Mouse (Mus musculus) kidney, postnatal 25 days (tissue): ENCODE data around the gene Pcnt.
A peak's percentile ranks its signal among the peaks of the same experiment; 100 is the strongest.

Source experiments
- DNase-seq, 2 experiments: peaks; one replicate each; pipeline ENCODE4 v3.0.0; 2021; ENCODE audit warnings: mixed read lengths in 2 of 2

The Pcnt gene

GRCm38 (mm10) chr10:76442178-76443088, at the start of gene Pcnt:
Pcnt (minus strand) TSS chr10:76442786.
- peak; percentile 97 to 99 for DNase-seq

DNA sequence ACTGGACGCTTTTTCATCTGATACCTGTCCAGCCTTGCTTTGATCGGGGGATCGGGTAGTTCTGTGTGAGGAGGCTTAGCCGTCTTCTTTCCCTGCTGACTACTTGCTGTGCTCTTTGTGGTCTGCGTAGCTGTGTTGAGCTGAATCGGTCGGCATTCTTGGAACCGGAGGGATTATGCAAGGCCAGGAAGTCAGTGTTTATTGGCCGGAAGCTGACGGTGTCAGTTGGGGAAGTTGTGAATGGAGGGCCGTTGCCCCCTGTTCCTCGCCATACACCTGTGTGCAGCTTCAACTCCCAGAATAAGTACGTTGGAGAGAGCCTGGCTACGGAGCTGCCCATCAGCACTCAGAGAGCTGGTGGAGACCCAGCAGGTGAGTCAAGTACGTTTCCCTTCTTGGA, 46.6 kb upstream of the Pcnt start:
- no peak for DNase-seq

- DNase-seq, result no peak
Measured at GRCm38 (mm10) chr10:76488265-76488664, 45.7 kb upstream of the Pcnt start.

GRCm38 (mm10) chr10:76486302-76486701, 43.7 kb upstream of the Pcnt start:
- DNase-seq, result peak in 1 of 2 experiments; percentile 9

- DNase-seq, result peak in 1 of 2 experiments; percentile 2
Measured at GRCm38 (mm10) chr10:76481480-76481879, 38.9 kb upstream of the Pcnt start.

GRCm38 (mm10) chr10:76480851-76481250, 38.3 kb upstream of the Pcnt start:
- peak in 1 of 2 experiments; percentile 23 for DNase-seq

GRCm38 (mm10) chr10:76473759-76474158, 31.2 kb upstream of the Pcnt start:
- no peak for DNase-seq

GRCm38 (mm10) chr10:76468203-76469162, 25.9 kb upstream of the Pcnt start, which contains the start of the genes Mcm3ap and Ybey:
Mcm3ap (plus strand) TSS chr10:76468927.
Ybey (minus strand) TSS chr10:76469114.
- DNase-seq, result peak; percentile 88 to 92

DNA sequence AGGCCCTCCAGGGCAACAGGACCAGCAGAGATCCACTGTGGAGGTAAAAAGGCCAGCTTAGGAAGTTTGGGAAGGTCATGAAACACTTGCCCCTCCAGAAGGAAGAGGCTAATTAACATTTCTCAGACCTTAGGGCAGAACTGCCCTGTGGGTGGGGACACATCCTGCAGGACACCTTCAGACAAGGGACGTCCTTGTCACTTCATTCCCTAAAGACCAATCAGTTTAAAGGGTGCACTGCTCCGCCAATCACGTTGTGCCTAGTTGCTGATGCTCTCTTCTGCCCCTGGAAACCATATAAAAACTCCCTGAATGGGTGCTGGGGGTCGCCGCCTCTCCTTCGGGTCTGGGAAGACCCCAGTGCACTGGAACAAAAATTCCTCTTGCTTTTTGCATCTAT, 20.1 kb upstream of the Pcnt start:
- DNase-seq, result no peak

GRCm38 (mm10) chr10:76462312-76462711, 19.7 kb upstream of the Pcnt start:
- DNase-seq, result no peak

DNA sequence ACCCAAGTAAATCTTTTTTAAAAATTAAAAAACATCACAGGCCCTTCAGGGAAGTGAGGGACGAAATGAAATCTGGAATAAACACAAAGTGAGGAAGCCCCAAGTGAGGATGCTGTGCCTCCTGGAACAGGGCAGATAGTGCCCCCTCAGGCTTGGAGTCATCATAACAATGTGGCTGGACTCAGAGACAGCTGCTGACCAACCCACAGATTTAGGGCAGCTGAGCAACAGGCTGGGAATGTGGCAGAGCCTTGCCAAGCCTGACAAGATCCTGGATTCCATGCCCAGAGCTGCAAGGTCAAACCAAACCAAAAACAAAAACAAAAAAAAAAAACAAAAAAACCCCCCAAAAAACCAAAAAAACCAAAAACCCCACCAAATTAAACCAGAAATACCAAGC, 18.7 kb upstream of the Pcnt start:
- no peak for DNase-seq

DNA sequence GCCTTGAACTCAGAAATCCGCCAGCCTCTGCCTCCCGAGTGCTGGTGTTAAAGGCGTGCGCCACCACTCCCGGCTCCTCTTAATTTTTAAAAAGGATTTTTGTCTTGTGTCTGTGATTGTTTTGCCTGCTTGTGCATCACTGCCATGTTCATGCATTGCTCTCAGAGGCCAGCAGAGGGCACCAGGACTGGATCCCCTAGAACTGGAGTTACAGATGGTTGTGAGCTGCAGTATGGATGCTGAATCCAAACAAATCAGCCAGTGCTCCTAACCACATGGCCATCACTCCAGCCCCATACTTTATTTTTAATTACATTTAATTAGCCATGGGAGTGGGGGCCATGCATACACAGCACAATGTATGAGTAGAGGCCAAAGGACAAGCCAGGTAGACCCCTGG, 12.7 kb upstream of the Pcnt start:
- DNase-seq, result peak in 1 of 2 experiments; percentile 65

DNA sequence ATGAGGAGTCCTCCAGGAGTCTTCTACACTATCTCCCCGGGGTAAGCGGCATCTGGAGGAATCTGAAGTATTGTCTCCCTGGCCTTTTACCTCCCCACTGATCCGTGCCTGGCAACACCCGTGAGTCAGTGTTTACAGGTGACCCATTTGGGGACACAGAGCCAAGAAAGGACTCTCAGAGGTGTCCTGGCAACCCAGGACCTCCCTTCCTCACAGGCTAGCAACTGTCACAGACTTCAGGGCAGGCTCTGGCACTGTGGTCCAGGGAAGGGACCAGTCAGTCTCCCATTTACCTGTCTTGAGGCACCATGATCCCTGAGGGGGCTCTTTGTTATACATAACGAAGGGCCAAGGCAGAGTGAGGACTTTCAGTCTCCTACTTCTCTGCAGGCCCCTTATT, 6.3 kb upstream of the Pcnt start, which contains the start of gene 2610028H24Rik:
TSS of gene 2610028H24Rik (plus strand) at position 231 of the 400 bp plus-strand sequence.
- DNase-seq, result no peak

DNA sequence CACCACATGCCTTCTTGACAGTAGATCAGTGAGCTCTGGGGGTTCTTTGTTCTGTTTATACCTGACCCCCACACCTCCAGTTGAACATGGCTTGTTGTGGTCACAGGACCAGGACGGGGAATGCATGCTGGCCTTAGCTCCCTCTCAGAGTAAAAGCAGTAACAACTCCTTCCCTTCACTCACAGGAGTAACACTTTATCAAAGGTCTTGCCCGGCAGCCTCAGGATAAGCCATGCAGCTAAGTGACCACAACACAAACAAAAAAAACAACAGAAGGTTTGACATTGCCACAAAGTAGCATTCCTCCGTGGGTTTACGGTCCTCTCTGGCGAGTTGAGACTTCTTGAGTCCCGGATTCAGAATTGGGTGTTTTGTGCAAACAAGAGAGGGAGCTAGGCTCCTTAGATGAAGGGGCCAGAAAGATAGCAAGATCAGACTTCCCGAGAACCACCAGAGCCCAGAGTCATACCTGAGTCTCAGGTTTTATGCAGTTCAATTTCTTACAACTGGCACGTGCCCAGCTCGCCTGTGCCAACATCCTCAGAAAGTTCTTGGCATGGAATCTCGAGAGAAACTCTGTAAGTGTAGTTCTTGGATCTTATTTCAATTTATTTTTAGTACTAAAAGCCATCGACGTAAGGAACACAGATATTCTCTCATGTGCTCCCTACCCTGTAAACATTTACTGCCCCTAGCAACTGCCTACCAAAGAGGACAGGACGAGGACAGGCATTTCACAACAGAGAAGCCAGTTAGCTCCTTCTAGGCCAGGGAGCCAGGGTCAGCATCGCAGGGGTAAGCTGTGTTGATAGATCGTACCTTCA, 5.0 kb upstream of the Pcnt start:
- no peak for DNase-seq

GRCm38 (mm10) chr10:76445996-76446681, 3.6 kb upstream of the Pcnt start:
- DNase-seq, result peak; percentile 43 to 57

DNA sequence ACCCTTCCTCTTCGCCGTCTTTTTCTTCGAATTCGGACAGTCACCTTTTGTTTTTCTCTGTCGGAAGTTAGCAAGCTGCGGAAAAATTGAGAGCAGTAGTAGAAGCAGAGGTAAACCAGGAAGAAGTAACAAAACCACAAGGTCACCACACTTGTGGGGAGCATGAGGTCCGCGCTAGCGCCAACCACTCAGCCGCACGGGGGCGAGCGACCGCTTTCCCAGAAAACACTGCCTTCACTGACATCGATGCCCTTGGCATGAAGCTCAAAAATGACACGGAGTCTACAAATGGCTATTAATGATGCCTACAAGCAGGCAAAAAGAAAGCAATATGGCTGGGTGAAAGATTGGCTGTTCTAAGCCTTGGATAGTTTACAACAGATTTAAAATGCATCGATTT, 2.3 kb downstream of the Pcnt start, which contains the start of gene AC141477.1:
TSS of gene AC141477.1 (minus strand) at position 164 of the 400 bp plus-strand sequence.
- DNase-seq, result no peak

DNA sequence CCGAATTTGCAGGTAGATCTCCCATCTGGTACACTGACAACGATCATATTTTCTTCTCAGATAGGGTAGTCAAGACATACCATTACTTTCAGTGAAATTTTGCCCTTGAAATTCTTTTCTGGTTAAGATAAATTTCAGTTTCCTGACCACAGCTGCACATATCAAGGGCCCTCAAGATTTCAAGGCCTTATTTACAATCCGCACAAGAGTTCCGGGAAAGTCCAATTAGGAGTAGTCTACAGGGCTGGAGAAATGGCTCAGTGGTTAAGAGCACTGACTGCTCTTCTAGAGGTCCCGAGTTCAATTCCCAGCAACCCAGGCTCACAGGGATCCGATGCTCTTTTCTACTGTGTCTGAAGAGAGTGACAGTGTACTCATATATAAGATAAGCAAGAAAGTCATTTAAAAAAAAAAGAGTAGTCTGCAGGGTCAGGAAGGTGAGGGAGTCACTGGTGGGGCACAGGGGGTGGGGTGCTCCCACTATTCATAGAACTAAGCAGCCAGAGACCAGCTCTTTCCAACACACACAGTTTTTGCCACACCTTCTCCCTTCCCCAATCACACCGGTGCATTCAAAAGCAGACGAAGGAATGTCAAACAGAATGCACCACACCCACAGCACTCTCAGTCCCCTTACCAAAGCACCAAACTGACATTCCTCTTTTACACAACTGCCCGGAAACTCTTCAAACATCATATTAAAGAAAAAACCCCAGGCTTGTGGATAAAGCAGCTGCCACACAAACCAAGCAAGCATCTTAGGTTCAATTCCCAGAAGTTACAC, 3.3 kb downstream of the Pcnt start:
- no peak for DNase-seq

DNA sequence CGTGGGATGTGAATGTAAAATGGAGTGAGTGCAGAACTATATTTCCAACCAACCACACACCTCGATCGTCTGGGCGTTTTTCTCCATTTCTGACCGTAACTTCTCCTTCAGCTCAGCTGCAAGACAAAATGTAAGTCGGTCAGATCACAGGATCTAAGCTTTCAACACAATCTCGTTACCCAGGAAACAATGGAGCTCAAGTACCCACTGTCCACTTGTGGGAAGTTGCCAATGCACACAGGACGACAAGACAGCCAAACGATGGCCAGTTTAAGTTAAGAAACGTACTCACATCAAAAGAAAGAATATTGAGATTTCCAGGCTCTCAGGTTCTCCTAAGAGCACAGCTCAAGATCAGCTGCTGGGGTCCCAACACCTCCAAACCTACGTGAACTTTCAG, 8.7 kb downstream of the Pcnt start:
- DNase-seq, result no peak

- no peak for DNase-seq
Measured at GRCm38 (mm10) chr10:76425674-76426073, 16.9 kb downstream of the Pcnt start.

DNA sequence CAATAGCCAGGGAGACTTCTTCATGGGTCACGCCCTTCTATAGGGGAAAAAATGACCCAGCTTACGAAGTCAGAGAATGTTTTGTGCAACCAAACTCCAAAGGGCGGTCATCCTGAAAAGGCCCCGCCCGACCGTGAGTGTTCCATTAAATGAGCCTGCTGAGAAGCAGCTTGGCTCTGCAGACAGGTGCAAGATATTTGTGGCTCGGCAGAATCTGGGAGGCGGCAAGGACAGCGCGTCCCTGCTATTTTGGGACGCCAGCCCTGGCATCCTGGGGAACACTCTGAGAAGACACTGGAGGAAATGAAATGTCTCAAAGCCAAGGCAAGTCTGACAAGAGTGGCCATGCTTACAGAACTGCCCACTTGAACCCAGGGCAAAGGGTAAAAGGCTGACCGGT, 25.8 kb downstream of the Pcnt start:
- peak; percentile 40 to 61 for DNase-seq

DNA sequence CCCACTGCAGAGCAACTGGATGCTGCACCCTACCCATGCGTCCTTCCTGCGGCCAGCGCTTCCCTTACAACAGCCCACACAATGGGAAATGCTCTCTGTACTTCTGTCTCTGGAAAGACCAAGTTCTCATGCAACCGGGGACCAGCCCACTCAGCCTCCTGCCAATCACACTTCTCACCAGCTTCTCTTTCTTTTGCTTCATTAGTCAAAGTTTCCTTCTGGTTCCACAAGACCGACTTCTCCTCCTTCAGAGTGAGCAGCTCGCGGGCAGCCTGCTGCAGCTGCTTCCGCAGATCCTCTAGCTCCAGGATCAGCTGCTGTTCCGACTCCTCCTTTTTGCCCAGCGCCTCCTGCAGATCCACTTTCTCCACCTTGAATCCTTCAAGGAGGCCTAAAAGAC, 34.1 kb downstream of the Pcnt start:
- no peak for DNase-seq
